Mouse (Mus musculus) lung, postnatal 36 days (tissue): ENCODE measurements at regions not wholly inside any gene's neighbourhood (a gene's known extent, or its start where the extent isn't known, plus 50 kb on each side); places are given as distances from the start of the nearest gene placed in this dataset.
A peak's percentile ranks its signal among the peaks of the same experiment; 100 is the strongest.
"Not testable (repeated sequence)": the region's sequence is repeated elsewhere in the genome, so short reads cannot be mapped to it uniquely, and the experiment has no call there.

Experiments used
- DNase-seq: peaks from one replicate; pipeline ENCODE4 v3.0.0; 2022; ENCODE audit warnings: mixed read lengths

DNA sequence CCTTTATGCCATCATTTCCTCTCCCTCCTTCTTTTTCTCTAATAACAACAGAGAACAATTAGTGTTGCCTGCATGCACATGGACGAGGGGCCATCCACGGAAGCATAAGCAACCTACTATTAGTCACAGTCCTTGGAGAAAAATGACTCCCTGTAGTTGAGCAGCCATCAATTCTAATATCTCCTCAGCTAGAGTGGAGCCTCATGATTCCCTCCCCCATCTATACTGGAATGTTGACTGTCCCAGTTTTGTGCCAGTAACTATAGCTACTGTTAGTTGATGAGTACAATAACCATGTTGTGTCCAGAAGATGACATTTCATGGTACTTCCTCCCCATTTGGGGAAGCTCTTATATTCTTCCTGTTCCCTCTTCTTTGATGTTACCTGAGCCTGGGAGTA, 64.3 kb upstream of the Rtn4 start:
- no peak for DNase-seq

DNA sequence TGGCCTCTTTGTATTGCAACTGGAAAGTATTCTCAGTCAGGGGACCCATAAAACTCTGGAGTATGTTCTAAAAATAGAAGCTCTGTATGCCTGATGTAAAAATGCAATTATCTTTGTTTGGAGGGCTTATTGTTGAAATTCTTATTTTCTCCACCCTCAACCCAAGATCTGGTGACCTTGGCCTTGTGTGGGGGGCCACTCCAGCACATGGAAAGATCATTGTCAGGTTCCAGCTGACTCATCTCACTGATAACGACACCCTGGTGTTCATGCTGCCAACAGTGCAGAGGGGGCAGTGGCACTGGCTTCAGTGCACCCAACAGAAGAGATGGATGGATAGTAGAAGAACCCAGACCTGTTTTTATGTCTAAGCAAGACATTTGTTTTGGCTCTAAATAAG, 60.3 kb upstream of the Rtn4 start:
- DNase-seq, result no peak

DNA sequence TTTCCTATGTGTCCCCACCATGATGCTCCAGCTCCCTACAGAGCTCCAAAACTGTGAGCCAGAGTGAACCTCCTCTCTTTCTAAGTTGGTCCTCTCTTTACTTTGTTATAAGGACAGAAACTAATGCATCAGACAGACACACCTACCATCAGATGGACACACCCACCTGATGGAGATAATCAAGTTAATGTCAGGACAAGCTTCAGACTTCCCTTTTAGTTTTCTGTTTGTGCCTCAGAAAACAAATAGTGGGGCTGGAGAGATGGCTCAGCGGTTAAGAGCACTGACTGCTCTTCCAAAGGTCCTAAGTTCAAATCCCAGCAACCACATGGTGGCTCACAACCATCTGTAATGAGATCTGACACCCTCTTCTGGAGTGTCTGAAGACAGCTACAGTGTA, 59.5 kb upstream of the Rtn4 start:
- not testable (repeated sequence) for DNase-seq

DNA sequence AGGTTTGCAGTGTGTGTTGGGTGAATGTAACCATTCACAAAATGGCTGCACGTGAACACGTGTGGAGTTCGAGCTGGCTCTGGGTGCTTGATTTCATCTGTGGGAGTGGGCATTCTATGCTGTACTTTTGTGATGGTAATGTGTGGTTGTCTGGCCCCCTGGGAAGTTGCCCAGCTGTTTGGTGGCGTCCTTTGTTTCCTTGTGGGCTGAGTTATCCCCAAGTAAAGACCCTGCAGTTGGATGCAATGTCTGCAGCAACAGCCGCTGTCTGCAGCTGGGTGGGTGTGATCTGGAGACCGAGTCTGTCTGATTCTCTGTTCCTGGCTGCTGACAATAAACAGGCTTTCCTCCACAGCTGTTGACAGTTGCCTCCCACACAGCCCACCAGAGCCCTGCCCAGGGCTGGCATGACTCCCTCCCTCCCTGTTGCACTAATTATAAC, 56.0 kb upstream of the Rtn4 start:
- peak; percentile 8 for DNase-seq

DNA sequence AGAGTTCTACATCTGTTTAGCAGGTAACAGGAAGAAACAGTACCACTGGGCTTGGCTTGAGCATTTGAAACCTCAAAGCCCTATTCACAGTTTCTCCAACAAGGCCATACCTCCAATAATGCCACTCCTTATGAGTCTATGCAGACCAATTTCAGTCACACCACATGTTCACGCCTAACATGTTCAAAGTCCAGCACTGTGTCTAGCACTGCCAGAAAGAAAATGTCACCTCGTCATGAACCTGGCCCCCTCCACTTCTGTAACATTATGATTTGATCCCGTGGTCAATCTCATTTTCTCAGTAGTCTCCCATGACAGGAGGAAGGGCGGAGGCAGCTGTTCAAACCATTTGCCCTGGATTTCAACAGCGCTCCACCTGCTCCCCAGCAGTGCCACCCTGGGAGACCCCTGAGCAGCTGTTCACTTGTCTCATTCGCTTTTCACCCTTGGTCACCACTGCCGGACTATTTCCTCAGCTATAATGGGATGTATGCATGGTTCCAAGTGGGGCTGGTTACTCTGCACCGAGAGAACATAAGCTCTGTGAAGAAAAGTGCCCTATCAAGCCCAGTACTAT, 54.6 kb upstream of the Rtn4 start:
- no peak for DNase-seq

DNA sequence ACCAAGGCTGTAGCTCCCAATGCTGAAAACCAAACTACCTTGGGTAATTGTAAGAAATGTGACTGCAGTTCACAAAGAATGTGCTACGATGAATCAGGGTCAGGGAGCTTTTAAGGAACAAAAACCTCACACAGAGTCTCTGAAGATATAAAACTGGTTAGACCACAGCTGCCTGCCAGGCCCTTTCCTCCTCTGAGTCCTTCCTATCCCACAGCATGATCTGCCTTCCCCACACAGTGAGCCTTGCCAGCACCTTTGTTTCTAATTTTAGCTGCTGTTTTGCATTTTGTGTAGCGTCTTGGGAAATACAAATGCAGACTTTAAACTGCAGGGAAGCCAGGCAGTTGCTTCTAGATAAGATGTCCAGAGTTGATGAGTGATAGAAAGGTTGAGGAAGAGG, 53.9 kb upstream of the Rtn4 start:
- DNase-seq, result peak; percentile 9
